ENCODE assay signal across 9 mouse cellular contexts in genomic region chr17:23584786-23585185, GRCm38 (mm10). TPM values are rescaled to one million over a fixed set of nuclear protein-coding genes. Genes with fewer than 3 reads are reported as not detected.
A peak's percentile ranks its signal among the peaks of the same experiment; 100 is the strongest.
DNase-seq lines count a peak whose midpoint lies in the region; ATAC-seq and TF ChIP-seq lines count a peak whose summit lies in the region.
"Had no signal": no experiment of that assay in that cellular context is flagged by ENCODE, and none has a peak within 500 bp of the region (broad histone marks: within the 10 kb centered on the region; RNA-seq: fewer than 3 reads in every experiment).

No protein-coding gene starts in this region.

- 92% methylated on average over 8 of the region's 8 CpGs for WGBS in forebrain, embryonic 14.5 days
- 78% methylated on average over 8 of the region's 8 CpGs for WGBS in limb, embryonic 15.5 days

- ATAC-seq in forebrain, embryonic 14.5 days: no peak
- no peak for ATAC-seq in limb, embryonic 15.5 days (ENCODE audit: insufficient number of reproducible peaks, low FRiP score, low TSS enrichment, low read depth)

- TF ChIP-seq CTCF in E14TG2a.4 (conservative IDR thresholded peaks at IDR 0.05; ENCODE audit: low read length): no peak
- TF ChIP-seq CTCF in gastrocnemius, adult 2 months (IDR thresholded peaks at IDR 0.05): no peak

- peak overlapping the region; percentile 25; the same call in 1 of the 2 replicates for H3K9ac ChIP-seq in forebrain, embryonic 14.5 days (ENCODE audit: low read length)
- no peak overlapping the region for H3K9ac ChIP-seq in limb, embryonic 15.5 days

- peak; percentile 75 for DNase-seq in adrenal gland, adult 2 months
- no peak for DNase-seq in adrenal gland, postnatal 4 days (ENCODE audit: low spot score in 2 of 2)
- DNase-seq in forebrain, embryonic 14.5 days (ENCODE audit: low spot score): no peak
- no peak for DNase-seq in frontal cortex, postnatal 25 days (ENCODE audit: low spot score in 2 of 2)
- no peak for DNase-seq in urinary bladder, adult 2 months (ENCODE audit: low spot score)
- DNase-seq in gastrocnemius, adult 2 months: no peak

- H3K27me3 ChIP-seq in E14TG2a.4 (ENCODE audit: insufficient read depth, low read length): no peaks in the 10 kb centered on the region
- H3K27me3 ChIP-seq in forebrain, embryonic 14.5 days (replicated peaks; ENCODE audit: control insufficient read depth, insufficient read depth, low read length): no peaks in the 10 kb centered on the region
- H3K27me3 ChIP-seq in limb, embryonic 15.5 days: no peaks in the 10 kb centered on the region

- peaks cover 32% of the 10 kb centered on the region for H3K4me1 ChIP-seq in E14TG2a.4 (replicated peaks; ENCODE audit: low read depth, low read length)
- H3K4me1 ChIP-seq in forebrain, embryonic 14.5 days (ENCODE audit: control insufficient read depth, insufficient read depth, low read length): peaks cover 16% of the 10 kb centered on the region
- peaks cover 22% of the 10 kb centered on the region for H3K4me1 ChIP-seq in limb, embryonic 15.5 days

- H3K36me3 ChIP-seq in E14TG2a.4 (ENCODE audit: insufficient read depth, low read length): peaks cover 44% of the 10 kb centered on the region
- peaks cover 24% of the 10 kb centered on the region for H3K36me3 ChIP-seq in forebrain, embryonic 14.5 days (ENCODE audit: control insufficient read depth, insufficient read depth, low read length)
- peaks cover 29% of the 10 kb centered on the region for H3K36me3 ChIP-seq in limb, embryonic 15.5 days

- H3K9me3 ChIP-seq in E14TG2a.4 (ENCODE audit: low read length): no peaks in the 10 kb centered on the region
- H3K9me3 ChIP-seq in forebrain, embryonic 14.5 days (replicated peaks; ENCODE audit: control insufficient read depth, low read length): no peaks in the 10 kb centered on the region
- H3K9me3 ChIP-seq in limb, embryonic 15.5 days: no peaks in the 10 kb centered on the region

- no peak overlapping the region for H3K27ac ChIP-seq in forebrain, embryonic 14.5 days (ENCODE audit: low read depth, low read length)
- no peak overlapping the region for H3K27ac ChIP-seq in limb, embryonic 15.5 days
- no peak overlapping the region for H3K27ac ChIP-seq in gastrocnemius, adult 2 months

- H3K4me2 ChIP-seq in forebrain, embryonic 14.5 days (ENCODE audit: low read length): peak overlapping the region; percentile 86
- H3K4me2 ChIP-seq in limb, embryonic 15.5 days: peak overlapping the region; percentile 78

- intact Hi-C loops in gastrocnemius, adult 2 months (cut with DNase I): no loop called here

- H3K4me3 ChIP-seq in E14TG2a.4 (replicated peaks; ENCODE audit: low read length): peak overlapping the region; percentile 93
- H3K4me3 ChIP-seq in forebrain, embryonic 14.5 days (ENCODE audit: low read depth, low read length): peak overlapping the region; percentile 61
- peak overlapping the region; percentile 66 for H3K4me3 ChIP-seq in limb, embryonic 15.5 days
- no peak overlapping the region for H3K4me3 ChIP-seq in gastrocnemius, adult 2 months

RNA-seq across cellular contexts. Expression of gene Zfp13, which starts 14.5 kb away (rescaled TPM):
- total RNA-seq in adrenal gland, adult 2 months (2021): 10 to 100 TPM in 1 of 2 experiments, 1 to 10 TPM in 1; 6.6 to 12.4 TPM
- polyA plus RNA-seq in adrenal gland, adult 2 months (2012; rRNA removed): 25.1 and 25.4 TPM in 2 replicates
- 10 to 100 TPM; 27.5 to 29.7 TPM for total RNA-seq in adrenal gland, postnatal 4 days (2021)
- polyA plus RNA-seq in forebrain, embryonic 14.5 days (2014; fragmentation: Nextera tagmentation; extraction: Ambion mirVana): 24.1 and 26.0 TPM in 2 replicates
- 12.4 and 12.9 TPM in 2 replicates for polyA plus RNA-seq in limb, embryonic 15.5 days (2015; fragmentation: Nextera tagmentation; extraction: Ambion mirVana)
- 9.2 and 11.9 TPM in 2 replicates for polyA plus RNA-seq in urinary bladder, adult 2 months (2012; rRNA removed)
- 1 to 10 TPM; 1.5 to 2.1 TPM for total RNA-seq in gastrocnemius, adult 2 months (2021)

RNA-seq across cellular contexts. Expression of gene Zscan10, which starts 15.9 kb away (rescaled TPM):
- not detected for total RNA-seq in adrenal gland, adult 2 months (2021)
- 0.04 TPM in 1 of 2 replicates, not detected in the other for polyA plus RNA-seq in adrenal gland, adult 2 months (2012; rRNA removed)
- not detected for total RNA-seq in adrenal gland, postnatal 4 days (2021)
- polyA plus RNA-seq in forebrain, embryonic 14.5 days (2014; fragmentation: Nextera tagmentation; extraction: Ambion mirVana): not detected in 2 replicates
- polyA plus RNA-seq in limb, embryonic 15.5 days (2015; fragmentation: Nextera tagmentation; extraction: Ambion mirVana): 0.16 and 0.18 TPM in 2 replicates
- polyA plus RNA-seq in urinary bladder, adult 2 months (2012; rRNA removed): 0.04 TPM in 2 replicates
- not detected for total RNA-seq in gastrocnemius, adult 2 months (2021)
- polyA plus RNA-seq: large intestine, adult 2 months had no signal

RNA-seq across cellular contexts. Expression of gene Zfp213, which starts 20.7 kb away (rescaled TPM):
- 10 to 100 TPM; 11.0 to 11.6 TPM for total RNA-seq in adrenal gland, adult 2 months (2021)
- polyA plus RNA-seq in adrenal gland, adult 2 months (2012; rRNA removed): 25.5 and 28.1 TPM in 2 replicates
- total RNA-seq in adrenal gland, postnatal 4 days (2021): 10 to 100 TPM in 1 of 2 experiments, 1 to 10 TPM in 1; 8.5 to 11.5 TPM
- 17.6 and 20.9 TPM in 2 replicates for polyA plus RNA-seq in forebrain, embryonic 14.5 days (2014; fragmentation: Nextera tagmentation; extraction: Ambion mirVana)
- polyA plus RNA-seq in limb, embryonic 15.5 days (2015; fragmentation: Nextera tagmentation; extraction: Ambion mirVana): 17.5 and 18.2 TPM in 2 replicates
- polyA plus RNA-seq in urinary bladder, adult 2 months (2012; rRNA removed): 7.6 and 7.8 TPM in 2 replicates
- 1 to 10 TPM; 2.0 to 3.3 TPM for total RNA-seq in gastrocnemius, adult 2 months (2021)
